19 mouse cellular contexts compared by ENCODE assay signal in genomic region chr7:81560101-81561049, GRCm38 (mm10). TPM values are rescaled to one million over a fixed set of nuclear protein-coding genes. Genes with fewer than 3 reads are reported as not detected.
DNase-seq lines count a peak whose midpoint lies in the region; ATAC-seq and TF ChIP-seq lines count a peak whose summit lies in the region.
"Had no signal": no experiment of that assay in that cellular context is flagged by ENCODE, and none has a peak within 500 bp of the region (broad histone marks: within the 10 kb centered on the region; RNA-seq: fewer than 3 reads in every experiment).

No protein-coding gene starts in this region.

- no peak for TF ChIP-seq CTCF in midbrain, postnatal 0 days (IDR thresholded peaks at IDR 0.05)

- H3K9me3 ChIP-seq in midbrain, embryonic 11.5 days (ENCODE audit: control insufficient read depth, low read length): no peaks in the 10 kb centered on the region
- no peaks in the 10 kb centered on the region for H3K9me3 ChIP-seq in midbrain, postnatal 0 days (ENCODE audit: low read length)
- no peaks in the 10 kb centered on the region for H3K9me3 ChIP-seq in forebrain, embryonic 16.5 days (ENCODE audit: control insufficient read depth, low read length)
- H3K9me3 ChIP-seq: embryonic facial prominence, embryonic 12.5 days; kidney, embryonic 15.5 days; limb, embryonic 15.5 days had no signal

- 84% methylated on average over 8 of the region's 8 CpGs for WGBS in midbrain, embryonic 11.5 days
- 48% methylated on average over 8 of the region's 8 CpGs for WGBS in midbrain, postnatal 0 days
- 54% methylated on average over 8 of the region's 8 CpGs for WGBS in forebrain, embryonic 16.5 days

- H3K4me3 ChIP-seq in midbrain, embryonic 11.5 days (ENCODE audit: low read depth, low read length): no peak overlapping the region
- no peak overlapping the region for H3K4me3 ChIP-seq in midbrain, postnatal 0 days (ENCODE audit: low read depth, low read length)
- H3K4me3 ChIP-seq in forebrain, embryonic 16.5 days (replicated peaks; ENCODE audit: low read length): no peak overlapping the region
- H3K4me3 ChIP-seq: embryonic facial prominence, embryonic 12.5 days; kidney, embryonic 15.5 days; layer of hippocampus, adult 2 months; limb, embryonic 15.5 days; myocyte had no signal

- DNase-seq in heart, postnatal 4 days: peak; percentile 31
- no peak for DNase-seq in heart, adult 18-20 months
- DNase-seq in midbrain, embryonic 11.5 days (ENCODE audit: low spot score, missing footprints): peak; percentile 75
- no peak for DNase-seq in midbrain, postnatal 0 days (ENCODE audit: low spot score)
- DNase-seq in gastrocnemius, postnatal 25 days: no peak
- DNase-seq in ovary, adult 18-20 months (ENCODE audit: low spot score): no peak
- DNase-seq: adrenal gland, postnatal 36 days; cerebellum, postnatal 14 days; gastrocnemius, postnatal 14 days; right cerebral cortex, postnatal 25 days; thymus, adult 2 months had no signal

- ATAC-seq in midbrain, embryonic 11.5 days (ENCODE audit: low FRiP score): no peak
- ATAC-seq in midbrain, postnatal 0 days (ENCODE audit: low FRiP score): no peak
- ATAC-seq in forebrain, embryonic 16.5 days: peak; percentile 71
- ATAC-seq: activated CD4-positive, CD25-positive, alpha-beta regulatory T cell, adult 4 months; CD4-positive, CD25-positive, alpha-beta regulatory T cell, adult 4 months had no signal

- no peak overlapping the region for H3K9ac ChIP-seq in midbrain, embryonic 11.5 days (ENCODE audit: low read length)
- no peak overlapping the region for H3K9ac ChIP-seq in midbrain, postnatal 0 days (replicated peaks; ENCODE audit: low read length, poor library complexity, severe bottlenecking)
- H3K9ac ChIP-seq in forebrain, embryonic 16.5 days (replicated peaks; ENCODE audit: low read depth, low read length): no peak overlapping the region
- H3K9ac ChIP-seq: embryonic facial prominence, embryonic 12.5 days; kidney, embryonic 15.5 days; limb, embryonic 15.5 days had no signal

- no peaks in the 10 kb centered on the region for H3K36me3 ChIP-seq in midbrain, embryonic 11.5 days (ENCODE audit: control insufficient read depth, insufficient read depth, low read length)
- H3K36me3 ChIP-seq in midbrain, postnatal 0 days (ENCODE audit: insufficient read depth, low read length): no peaks in the 10 kb centered on the region
- H3K36me3 ChIP-seq in forebrain, embryonic 16.5 days (ENCODE audit: control insufficient read depth, insufficient read depth): no peaks in the 10 kb centered on the region
- H3K36me3 ChIP-seq: embryonic facial prominence, embryonic 12.5 days; kidney, embryonic 15.5 days; limb, embryonic 15.5 days had no signal

- no peaks in the 10 kb centered on the region for H3K27me3 ChIP-seq in midbrain, embryonic 11.5 days (ENCODE audit: control insufficient read depth, insufficient read depth, low read length)
- H3K27me3 ChIP-seq in midbrain, postnatal 0 days (ENCODE audit: insufficient read depth, low read length): no peaks in the 10 kb centered on the region
- H3K27me3 ChIP-seq in forebrain, embryonic 16.5 days (replicated peaks; ENCODE audit: control insufficient read depth, insufficient read depth, low read length): no peaks in the 10 kb centered on the region
- H3K27me3 ChIP-seq: kidney, embryonic 15.5 days; limb, embryonic 15.5 days had no signal

- H3K4me2 ChIP-seq in midbrain, embryonic 11.5 days: no peak overlapping the region
- no peak overlapping the region for H3K4me2 ChIP-seq in midbrain, postnatal 0 days (ENCODE audit: low read depth, low read length, poor library complexity, severe bottlenecking)
- H3K4me2 ChIP-seq in forebrain, embryonic 16.5 days (ENCODE audit: low read length): no peak overlapping the region
- H3K4me2 ChIP-seq: embryonic facial prominence, embryonic 12.5 days; kidney, embryonic 15.5 days; limb, embryonic 15.5 days had no signal

- no peak overlapping the region for H3K27ac ChIP-seq in midbrain, embryonic 11.5 days (ENCODE audit: low read depth, low read length)
- H3K27ac ChIP-seq in midbrain, postnatal 0 days (ENCODE audit: low read depth, low read length): no peak overlapping the region
- H3K27ac ChIP-seq in forebrain, embryonic 16.5 days (ENCODE audit: low read length): peak overlapping the region; percentile 17; the same call in 1 of the 2 replicates
- H3K27ac ChIP-seq: embryonic facial prominence, embryonic 12.5 days; kidney, embryonic 15.5 days; layer of hippocampus, adult 2 months; limb, embryonic 15.5 days had no signal

- no peaks in the 10 kb centered on the region for H3K4me1 ChIP-seq in midbrain, embryonic 11.5 days (ENCODE audit: control insufficient read depth, insufficient read depth, low read length)
- H3K4me1 ChIP-seq in midbrain, postnatal 0 days (ENCODE audit: insufficient read depth, low read length): no peaks in the 10 kb centered on the region
- H3K4me1 ChIP-seq in forebrain, embryonic 16.5 days (replicated peaks; ENCODE audit: control insufficient read depth, insufficient read depth, low read length): peaks cover 8% of the 10 kb centered on the region
- H3K4me1 ChIP-seq: embryonic facial prominence, embryonic 12.5 days; kidney, embryonic 15.5 days; limb, embryonic 15.5 days had no signal

RNA-seq across cellular contexts. Expression of gene Fsd2, which starts 6.4 kb away (rescaled TPM):
- 100 to 1,000 TPM; 199 to 200 TPM for total RNA-seq in heart, postnatal 4 days (2021)
- 100 to 1,000 TPM; 322 to 355 TPM for total RNA-seq in heart, adult 18-20 months (2021)
- polyA plus RNA-seq in midbrain, embryonic 11.5 days (2014; fragmentation: Nextera tagmentation; extraction: Ambion mirVana): 0.08 and 0.22 TPM in 2 replicates
- 0.22 TPM in 1 of 2 replicates, not detected in the other for total RNA-seq in midbrain, postnatal 0 days (2014; rRNA removed)
- polyA plus RNA-seq in midbrain, postnatal 0 days (2015; fragmentation: Nextera tagmentation; extraction: Ambion mirVana): 0.28 and 0.36 TPM in 2 replicates
- 0.25 and 0.46 TPM in 2 replicates for polyA plus RNA-seq in forebrain, embryonic 16.5 days (2015; fragmentation: Nextera tagmentation; extraction: Ambion mirVana)
- total RNA-seq in gastrocnemius, postnatal 25 days (2021): 100 to 1,000 TPM; 240 to 314 TPM

RNA-seq across cellular contexts. Expression of gene Whamm, which starts 10.7 kb away (rescaled TPM):
- total RNA-seq in heart, postnatal 4 days (2021): 1 to 10 TPM; 8.3 to 8.4 TPM
- 1 to 10 TPM; 7.3 to 9.1 TPM for total RNA-seq in heart, adult 18-20 months (2021)
- 4.2 and 5.7 TPM in 2 replicates for polyA plus RNA-seq in midbrain, embryonic 11.5 days (2014; fragmentation: Nextera tagmentation; extraction: Ambion mirVana)
- 6.2 and 9.6 TPM in 2 replicates for total RNA-seq in midbrain, postnatal 0 days (2014; rRNA removed)
- 5.4 and 5.5 TPM in 2 replicates for polyA plus RNA-seq in midbrain, postnatal 0 days (2015; fragmentation: Nextera tagmentation; extraction: Ambion mirVana)
- 3.6 and 6.0 TPM in 2 replicates for polyA plus RNA-seq in forebrain, embryonic 16.5 days (2015; fragmentation: Nextera tagmentation; extraction: Ambion mirVana)
- total RNA-seq in gastrocnemius, postnatal 25 days (2021): 1 to 10 TPM; 5.8 to 6.5 TPM

Comparison
In these comparisons a context has a peak if more than half of its experiments do, and no peak if none do; other contexts are left out.
1. DNase-seq: peak in heart, postnatal 4 days (single experiment) and midbrain, embryonic 11.5 days (single experiment); none in heart, adult 18-20 months (0 of 2), midbrain, postnatal 0 days (single experiment), gastrocnemius, postnatal 25 days (single experiment) and ovary, adult 18-20 months (single experiment).
2. RNA of gene Fsd2, which starts 6.4 kb away (total RNA-seq): 322 to 355 TPM in heart, adult 18-20 months, 240 to 314 TPM in gastrocnemius, postnatal 25 days and 199 to 200 TPM in heart, postnatal 4 days; 0.22 TPM in midbrain, postnatal 0 days; every median in the first group is over 100 times any median in the second.